Mouse (Mus musculus): Measurements from ENCODE around the gene Commd4.

Commd4 gene

GRCm38 (mm10) chr9:57158013-57158470, at the start of gene Commd4:
Gene Commd4 (minus strand): TSS chr9:57158331.
- DNase-seq (ENCODE audit: low read depth, low spot score) = peak; percentile 99

GRCm38 (mm10) chr9:57206896-57207295, 48.8 kb upstream of the Commd4 start:
- DNase-seq (ENCODE audit: low read depth, low spot score) = no peak

- peak; percentile 62 for DNase-seq (ENCODE audit: low read depth, low spot score)
Observed at GRCm38 (mm10) chr9:57203571-57203970, 45.4 kb upstream of the Commd4 start.

GRCm38 (mm10) chr9:57202981-57203380, 44.9 kb upstream of the Commd4 start:
- DNase-seq (ENCODE audit: low read depth, low spot score) = no peak

- DNase-seq (ENCODE audit: low read depth, low spot score) = no peak
Observed at GRCm38 (mm10) chr9:57197414-57197813, 39.3 kb upstream of the Commd4 start.

- DNase-seq (ENCODE audit: low read depth, low spot score) = no peak
Observed at GRCm38 (mm10) chr9:57196708-57197107, 38.6 kb upstream of the Commd4 start.

- no peak for DNase-seq (ENCODE audit: low read depth, low spot score)
Observed at GRCm38 (mm10) chr9:57168411-57168810, 10.3 kb upstream of the Commd4 start.

GRCm38 (mm10) chr9:57166173-57166572, 8.0 kb upstream of the Commd4 start:
- no peak for DNase-seq (ENCODE audit: low read depth, low spot score)

- no peak for DNase-seq (ENCODE audit: low read depth, low spot score)
Observed at GRCm38 (mm10) chr9:57163137-57163536, 5.0 kb upstream of the Commd4 start.

- DNase-seq (ENCODE audit: low read depth, low spot score) = peak; percentile 65
Observed at GRCm38 (mm10) chr9:57162496-57162895, 4.4 kb upstream of the Commd4 start.

- DNase-seq (ENCODE audit: low read depth, low spot score) = no peak
Observed at GRCm38 (mm10) chr9:57158506-57158905, 375 bp upstream of the Commd4 start.

GRCm38 (mm10) chr9:57157499-57157898, 632 bp downstream of the Commd4 start:
- DNase-seq (ENCODE audit: low read depth, low spot score) = peak; percentile 68

- DNase-seq (ENCODE audit: low read depth, low spot score) = no peak
Observed at GRCm38 (mm10) chr9:57156823-57157222, 1.3 kb downstream of the Commd4 start.

- DNase-seq (ENCODE audit: low read depth, low spot score) = no peak
Observed at GRCm38 (mm10) chr9:57156383-57156782, 1.7 kb downstream of the Commd4 start.

GRCm38 (mm10) chr9:57152331-57152730, 5.8 kb downstream of the Commd4 start:
- DNase-seq (ENCODE audit: low read depth, low spot score) = no peak

- DNase-seq (ENCODE audit: low read depth, low spot score) = no peak
Observed at GRCm38 (mm10) chr9:57150192-57150591, 7.9 kb downstream of the Commd4 start.

- DNase-seq (ENCODE audit: low read depth, low spot score) = peak; percentile 33
Observed at GRCm38 (mm10) chr9:57149021-57149420, 9.1 kb downstream of the Commd4 start.

GRCm38 (mm10) chr9:57148144-57148878, 9.8 kb downstream of the Commd4 start, which contains the start of gene Neil1:
Gene Neil1 (minus strand): TSS chr9:57148305.
- peak; percentile 99 for DNase-seq (ENCODE audit: low read depth, low spot score)

- DNase-seq (ENCODE audit: low read depth, low spot score) = peak; percentile 43
Observed at GRCm38 (mm10) chr9:57147205-57148143, 10.7 kb downstream of the Commd4 start.

GRCm38 (mm10) chr9:57146451-57147066, 11.6 kb downstream of the Commd4 start:
- no peak for DNase-seq (ENCODE audit: low read depth, low spot score)

- no peak for DNase-seq (ENCODE audit: low read depth, low spot score)
Observed at GRCm38 (mm10) chr9:57144830-57145229, 13.3 kb downstream of the Commd4 start.

- no peak for DNase-seq (ENCODE audit: low read depth, low spot score)
Observed at GRCm38 (mm10) chr9:57143212-57143611, 14.9 kb downstream of the Commd4 start.
